Mouse (Mus musculus): ENCODE results near the gene Nell2. TPM values are rescaled to one million over a fixed set of nuclear protein-coding genes. Genes with fewer than 3 reads are reported as not detected.

Gene Nell2
- total RNA-seq, 2 experiments from 2014 or later = 2.0 to 3.0 TPM

DNA sequence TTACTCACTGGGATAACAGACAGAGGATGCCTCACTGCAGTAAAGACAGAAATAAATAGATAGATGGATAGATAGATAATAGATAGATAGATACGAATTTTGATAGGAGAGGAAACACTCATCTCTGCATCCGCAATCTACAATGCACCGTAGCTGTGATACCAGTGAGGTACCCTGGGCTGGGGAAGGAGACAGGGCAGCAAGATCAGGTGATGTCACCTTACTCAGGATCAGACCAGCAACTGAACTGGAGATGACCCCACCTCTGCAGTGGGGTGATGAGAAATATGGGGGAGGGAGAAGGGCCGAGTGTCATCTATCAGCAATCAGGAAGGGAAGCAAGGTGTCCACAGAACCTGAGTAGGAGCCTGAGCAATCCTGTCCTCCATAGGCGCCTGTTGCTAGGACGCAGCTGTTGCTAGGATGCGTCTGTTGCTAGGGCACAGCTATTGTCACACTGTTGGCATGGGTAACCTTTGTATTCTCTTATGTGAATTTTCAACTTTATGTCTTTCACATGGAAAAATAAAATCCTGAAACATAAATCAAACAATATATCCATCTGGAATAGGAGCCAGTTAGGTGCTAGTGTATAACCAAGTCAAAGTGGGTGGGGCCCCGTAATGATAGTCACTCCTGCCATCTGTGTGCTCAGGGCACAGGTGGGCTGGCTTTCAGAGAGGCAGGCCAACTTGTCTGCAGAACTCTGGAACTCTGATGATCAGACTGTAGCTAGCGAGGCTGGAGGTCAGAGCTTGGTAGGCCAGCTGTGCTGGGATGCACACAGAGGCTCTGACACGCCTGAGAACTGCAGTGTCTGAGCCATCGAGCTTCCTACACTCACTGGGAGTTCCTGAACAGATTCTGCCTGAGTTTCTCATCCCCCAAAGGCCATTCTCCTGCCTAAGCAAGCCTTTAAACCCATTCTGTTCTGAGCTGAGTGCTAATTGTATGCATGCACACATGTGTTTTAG lies 193.7 kb downstream of the Nell2 start:
- no peak for DNase-seq

GRCm38 (mm10) chr15:95333229-95333628 lies 195.1 kb downstream of the Nell2 start:
- no peak for DNase-seq

DNA sequence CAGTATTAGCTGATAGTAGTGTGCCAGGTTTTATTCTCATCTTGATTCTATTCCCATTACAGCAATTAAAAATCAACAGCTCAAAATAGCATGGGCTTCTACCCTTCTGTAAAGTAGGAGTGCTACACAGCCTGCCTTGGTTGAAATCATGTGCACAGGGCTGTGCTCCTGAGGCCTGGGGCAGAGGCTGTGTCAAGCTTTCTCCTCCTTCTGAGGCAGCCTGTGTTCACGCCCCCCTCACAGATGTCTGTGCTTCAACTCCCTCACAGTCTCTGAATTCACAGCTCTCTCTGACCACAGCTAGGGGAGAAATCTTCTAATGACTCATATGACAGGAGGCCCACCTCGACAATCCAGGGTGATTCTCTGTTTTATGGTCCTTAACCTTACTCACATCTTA lies 197.4 kb downstream of the Nell2 start:
- no peak for DNase-seq

DNA sequence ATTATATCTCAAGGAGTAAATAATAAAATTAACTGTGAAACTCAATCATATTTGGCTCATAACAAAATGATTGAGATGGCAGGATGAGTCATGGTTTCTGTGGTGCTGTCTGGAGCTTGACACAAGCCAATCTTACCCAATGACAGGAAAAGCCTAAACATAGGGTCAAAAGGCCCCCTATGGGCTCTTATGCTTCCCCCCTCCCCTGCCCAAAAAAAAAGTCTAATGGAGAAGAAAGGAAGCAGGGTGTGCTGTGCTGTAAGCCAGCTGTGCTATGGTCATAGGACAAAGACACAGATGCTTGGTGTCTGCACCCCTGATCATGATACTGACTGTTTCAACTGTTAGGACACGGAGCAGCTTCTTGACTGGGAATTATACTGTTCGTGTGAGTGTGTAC lies 205.6 kb downstream of the Nell2 start:
- DNase-seq = no peak

DNA sequence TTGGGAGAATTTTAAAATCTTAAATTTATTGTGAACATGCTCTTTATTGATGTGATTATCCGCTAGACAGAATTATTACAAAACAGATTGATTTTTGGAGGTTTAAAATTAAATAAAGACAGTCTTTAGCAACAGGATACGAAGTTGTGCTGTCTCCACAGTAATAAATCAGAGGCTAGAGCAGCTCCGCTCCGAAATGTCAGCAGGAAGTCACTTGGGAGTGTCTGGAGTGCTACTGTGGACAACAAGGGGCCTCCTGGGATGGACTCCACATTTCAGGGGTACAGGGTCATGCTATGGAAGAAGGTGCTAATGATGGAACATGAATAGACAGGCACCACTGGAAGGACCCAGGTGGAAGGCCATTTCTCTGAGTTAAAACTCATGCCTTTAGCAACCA lies 211.7 kb downstream of the Nell2 start:
- DNase-seq = no peak

- DNase-seq = no peak
Measured at GRCm38 (mm10) chr15:95314808-95315145, 213.6 kb downstream of the Nell2 start.

GRCm38 (mm10) chr15:95314121-95314807 lies 214.1 kb downstream of the Nell2 start:
- DNase-seq = peak; percentile 18

DNA sequence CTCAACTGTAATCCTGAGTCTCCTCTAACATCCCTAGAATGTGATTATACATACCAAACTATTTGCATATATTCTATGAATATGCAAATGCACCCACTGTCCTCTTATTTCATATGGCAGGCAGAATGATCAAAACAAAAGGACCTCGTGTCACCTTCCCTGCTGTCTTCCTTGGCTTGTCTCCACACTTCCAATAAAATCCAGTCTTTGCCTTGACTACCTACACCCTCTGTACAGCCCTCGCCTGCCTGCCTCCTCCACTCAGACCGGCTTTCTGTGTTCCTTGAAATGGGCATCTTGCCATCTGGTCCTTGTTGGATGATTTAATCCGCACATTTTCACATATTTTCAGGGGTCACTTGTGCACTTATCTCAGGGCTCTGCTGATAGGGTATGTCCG lies 215.1 kb downstream of the Nell2 start:
- DNase-seq = no peak

GRCm38 (mm10) chr15:95304102-95304501 lies 224.3 kb downstream of the Nell2 start:
- no peak for DNase-seq

DNA sequence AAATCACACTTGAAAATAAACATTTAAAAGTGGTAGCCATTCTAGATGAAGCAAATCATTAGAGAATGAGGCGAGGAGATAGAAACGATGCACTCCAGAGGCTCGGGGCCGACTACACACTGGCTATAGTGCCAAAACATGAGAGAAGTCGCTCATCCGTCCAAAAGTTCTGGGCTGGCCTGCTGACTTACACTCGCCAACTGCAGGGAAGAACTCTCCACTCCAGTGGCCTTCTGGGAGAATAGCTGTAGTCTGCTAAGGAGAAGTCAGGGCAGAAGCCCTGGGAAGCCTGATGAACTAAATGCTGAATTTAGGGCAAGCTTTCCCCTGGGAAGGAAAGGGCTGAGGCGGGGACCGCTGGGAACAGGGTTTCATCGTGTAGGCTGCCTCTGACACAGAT lies 231.8 kb downstream of the Nell2 start:
- DNase-seq = no peak

GRCm38 (mm10) chr15:95289047-95289446 lies 239.3 kb downstream of the Nell2 start:
- no peak for DNase-seq

GRCm38 (mm10) chr15:95285199-95285598 lies 243.2 kb downstream of the Nell2 start:
- DNase-seq = no peak

- no peak for DNase-seq
Measured at GRCm38 (mm10) chr15:95280986-95281385, 247.4 kb downstream of the Nell2 start.

DNA sequence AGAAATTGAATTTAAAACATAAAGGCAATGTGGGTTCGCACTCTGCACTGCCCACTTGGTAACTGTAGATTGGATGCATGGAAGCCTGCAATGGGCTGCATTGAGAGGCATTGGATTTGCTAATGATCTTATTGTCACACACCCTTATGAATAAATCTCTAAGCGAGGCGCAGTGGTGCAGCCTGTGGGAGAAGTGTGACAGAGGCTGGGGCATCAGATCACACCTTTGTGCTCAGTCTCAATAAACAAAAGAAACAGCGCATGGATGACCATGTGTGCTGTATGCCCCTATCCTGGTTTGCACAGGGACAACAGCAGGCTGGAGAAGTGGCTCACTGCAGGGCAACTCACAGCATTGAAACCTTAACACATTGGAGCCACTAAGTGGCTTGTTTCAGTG lies 250.4 kb downstream of the Nell2 start:
- DNase-seq = no peak

DNA sequence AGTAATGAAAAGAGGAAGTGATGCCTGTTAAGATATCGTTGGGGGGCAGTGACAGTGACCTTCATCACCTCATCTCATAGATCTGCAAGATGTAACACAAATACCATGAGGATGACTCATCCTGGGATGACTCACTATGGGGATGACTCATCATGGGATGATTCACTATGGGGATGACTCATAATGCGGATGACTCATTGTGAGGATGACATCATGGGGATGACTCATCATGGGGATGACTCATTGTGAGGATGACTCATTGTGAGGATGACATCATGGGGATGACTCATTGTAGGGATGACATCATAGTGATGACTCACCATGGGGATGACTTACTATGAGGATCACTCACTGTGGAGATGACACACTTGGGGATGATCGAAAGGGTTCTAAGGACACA lies 251.8 kb downstream of the Nell2 start:
- no peak for DNase-seq

- DNase-seq = no peak
Measured at GRCm38 (mm10) chr15:95275553-95275952, 252.8 kb downstream of the Nell2 start.

GRCm38 (mm10) chr15:95273236-95273635 lies 255.1 kb downstream of the Nell2 start:
- DNase-seq = no peak

GRCm38 (mm10) chr15:95272167-95272566 lies 256.2 kb downstream of the Nell2 start:
- DNase-seq = peak; percentile 29

GRCm38 (mm10) chr15:95259671-95260450 lies 268.5 kb downstream of the Nell2 start:
- DNase-seq = no peak

GRCm38 (mm10) chr15:95257131-95257530 lies 271.2 kb downstream of the Nell2 start:
- no peak for DNase-seq

DNA sequence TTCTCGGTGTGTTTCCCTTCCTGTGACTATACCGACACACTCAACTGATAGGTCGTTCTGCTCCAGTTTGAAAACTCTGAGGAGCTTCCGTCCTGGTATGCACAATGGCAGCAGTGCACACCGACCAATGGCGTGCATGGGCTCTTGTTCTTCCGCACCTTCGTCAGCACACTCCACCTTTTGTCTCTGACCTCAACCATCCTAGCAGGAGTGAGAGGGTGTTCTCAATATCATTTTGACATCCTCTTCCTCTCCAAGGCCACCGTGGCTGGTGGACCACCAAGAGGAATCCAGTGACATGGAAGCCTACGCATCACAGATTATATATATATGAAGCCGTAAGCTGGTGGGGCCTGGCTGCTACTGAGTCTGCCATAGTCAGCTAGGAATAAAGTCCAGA lies 282.8 kb downstream of the Nell2 start:
- DNase-seq = no peak

DNA sequence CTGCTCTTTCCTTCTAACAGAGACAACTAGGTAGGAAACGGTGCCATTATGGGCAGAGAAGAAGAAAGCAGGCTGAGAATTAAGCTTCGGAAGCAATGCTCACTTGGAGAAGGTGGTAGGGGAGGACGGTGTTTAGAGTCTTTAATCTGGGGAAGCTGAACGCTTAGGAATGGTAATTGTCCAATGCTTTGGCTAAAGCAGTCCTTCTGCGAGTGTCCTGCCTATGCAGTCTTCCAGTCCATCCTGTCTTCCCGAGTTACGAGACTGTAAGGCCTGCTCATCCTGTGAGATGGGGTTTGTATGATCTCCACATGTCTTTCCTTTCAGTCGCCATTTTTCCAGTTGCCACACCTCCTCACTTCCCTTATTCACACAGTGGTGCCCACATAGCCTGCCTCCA lies 284.5 kb downstream of the Nell2 start:
- no peak for DNase-seq

DNA sequence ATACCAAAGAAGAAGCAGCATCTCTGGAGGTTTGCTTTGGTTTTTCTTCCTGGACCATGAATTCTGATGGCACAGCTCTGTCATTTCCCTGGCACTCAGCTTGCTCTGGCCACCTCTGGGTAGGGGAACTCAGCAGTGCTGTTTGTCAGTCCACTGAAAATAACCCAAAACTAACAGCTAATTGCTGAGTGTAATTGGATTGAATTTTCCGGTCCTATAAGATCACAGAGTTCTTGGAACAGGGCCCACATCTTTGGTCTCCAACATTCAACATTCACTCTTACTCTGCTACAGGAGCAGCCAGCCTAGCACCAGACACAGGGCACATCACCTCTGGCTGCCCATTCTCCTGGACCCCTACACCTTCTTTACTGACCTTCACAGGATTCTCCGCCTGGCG lies 287.2 kb downstream of the Nell2 start:
- no peak for DNase-seq

All from adrenal gland, postnatal 10 days (tissue).